Mouse (Mus musculus) neural tube, postnatal 0 days (tissue): Measurements from ENCODE around the gene Prrx1. TPM values are rescaled to one million over a fixed set of nuclear protein-coding genes. Genes with fewer than 3 reads are reported as not detected.

Experiments used
- polyA plus RNA-seq: library from polyadenylated mRNA; unstranded; fragments of >200 nt; fragmentation: Nextera tagmentation; extraction: Ambion mirVana; gene quantifications from 2 replicates; pipeline ENCODE4 v1.2.1, GENCODE M21; 2015

Gene Prrx1
- 5.7 and 6.3 TPM in 2 replicates for polyA plus RNA-seq

GRCm38 (mm10) chr1:163313101-163313773, at the start of gene Prrx1:
Gene Prrx1 (minus strand): TSS chr1:163313710.

Other genes with a start within 250 kb of the Prrx1 start
- not detected in 2 replicates for gene Mroh9, start 228.0 kb downstream of the Prrx1 start, polyA plus RNA-seq
- gene Gorab, start 90.0 kb upstream of the Prrx1 start, polyA plus RNA-seq = 14.5 and 14.9 TPM in 2 replicates